Mouse (Mus musculus) lung, postnatal 25 days (tissue): Measurements from ENCODE around the gene Gm17093.
"Not testable (repeated sequence)": the region's sequence is repeated elsewhere in the genome, so short reads cannot be mapped to it uniquely, and the experiment has no call there.

Experiments
- DNase-seq: peaks from one replicate; pipeline ENCODE4 v3.0.0; 2022; ENCODE audit warnings: low spot score

Gene Gm17093

DNA sequence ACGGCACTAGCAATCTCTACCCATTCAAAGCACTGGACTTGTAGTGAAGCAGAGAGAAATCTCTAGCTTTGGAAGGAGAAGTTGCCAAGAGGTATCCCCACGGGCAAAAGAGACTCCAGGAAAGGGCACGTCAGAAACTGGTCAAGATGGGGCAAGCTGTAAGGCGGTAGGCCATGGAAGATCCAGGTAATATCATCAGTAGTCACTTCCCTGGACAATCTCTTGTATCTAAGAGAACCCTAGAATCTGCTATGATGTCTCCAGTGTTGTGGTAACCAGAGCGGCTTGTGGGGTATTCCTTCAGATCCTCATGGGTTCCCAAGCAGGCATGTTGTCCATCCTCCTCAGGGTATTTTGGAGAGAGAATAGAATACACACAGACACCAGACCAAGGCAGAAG, at the start of gene Gm17093:
TSS of gene Gm17093 (plus strand) at position 301 of the 400 bp plus-strand sequence.
- DNase-seq, result not testable (repeated sequence)

DNA sequence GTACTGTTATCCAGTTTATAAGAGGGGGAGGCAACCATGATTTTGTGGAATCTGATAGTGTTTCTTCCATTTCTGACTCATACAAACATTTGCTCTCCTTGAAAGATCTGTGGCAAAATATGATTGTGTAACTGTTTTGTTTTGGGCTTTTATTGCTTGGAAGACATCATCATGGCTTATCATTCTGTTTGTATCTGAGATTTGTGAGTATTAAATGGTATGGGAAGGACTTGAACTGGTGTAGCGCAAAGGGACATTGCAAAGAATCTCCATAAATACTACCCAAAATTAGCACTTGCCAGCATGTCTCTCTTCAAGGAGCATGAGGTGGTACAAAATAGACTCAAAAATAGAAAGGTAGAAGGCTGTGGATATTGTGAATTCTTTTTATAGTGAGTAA, 25.9 kb upstream of the Gm17093 start, which contains the start of gene BC061237:
TSS of gene BC061237 (plus strand) at position 301 of the 400 bp plus-strand sequence.
- not testable (repeated sequence) for DNase-seq

DNA sequence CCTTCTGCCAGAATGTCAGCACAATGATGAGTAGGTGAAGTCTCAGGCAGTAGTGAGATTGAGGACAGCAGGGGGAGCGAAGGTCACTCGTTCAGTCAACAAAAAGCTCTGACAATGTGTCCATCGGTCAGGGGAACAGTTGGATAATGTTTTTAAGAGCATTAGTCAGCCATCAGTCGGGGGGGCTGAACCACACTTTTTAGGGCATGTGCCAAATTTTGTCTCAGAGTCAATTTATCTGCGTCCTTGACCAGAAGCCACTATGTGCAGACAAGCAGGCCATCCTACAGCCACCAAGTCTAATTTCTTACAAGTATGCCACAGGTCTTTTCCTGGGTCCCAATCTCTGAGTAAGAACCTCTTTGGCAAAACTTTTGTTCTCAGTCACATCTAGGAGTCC, 29.9 kb downstream of the Gm17093 start:
- not testable (repeated sequence) for DNase-seq
